Mouse (Mus musculus): ENCODE results near the gene Barx1. TPM values are rescaled to one million over a fixed set of nuclear protein-coding genes. Genes with fewer than 3 reads are reported as not detected.

Barx1 gene
- not detected for total RNA-seq (2021)
- long read RNA-seq, experiment 1, result 0 reads
- long read RNA-seq, experiment 2, result 0 reads

DNA sequence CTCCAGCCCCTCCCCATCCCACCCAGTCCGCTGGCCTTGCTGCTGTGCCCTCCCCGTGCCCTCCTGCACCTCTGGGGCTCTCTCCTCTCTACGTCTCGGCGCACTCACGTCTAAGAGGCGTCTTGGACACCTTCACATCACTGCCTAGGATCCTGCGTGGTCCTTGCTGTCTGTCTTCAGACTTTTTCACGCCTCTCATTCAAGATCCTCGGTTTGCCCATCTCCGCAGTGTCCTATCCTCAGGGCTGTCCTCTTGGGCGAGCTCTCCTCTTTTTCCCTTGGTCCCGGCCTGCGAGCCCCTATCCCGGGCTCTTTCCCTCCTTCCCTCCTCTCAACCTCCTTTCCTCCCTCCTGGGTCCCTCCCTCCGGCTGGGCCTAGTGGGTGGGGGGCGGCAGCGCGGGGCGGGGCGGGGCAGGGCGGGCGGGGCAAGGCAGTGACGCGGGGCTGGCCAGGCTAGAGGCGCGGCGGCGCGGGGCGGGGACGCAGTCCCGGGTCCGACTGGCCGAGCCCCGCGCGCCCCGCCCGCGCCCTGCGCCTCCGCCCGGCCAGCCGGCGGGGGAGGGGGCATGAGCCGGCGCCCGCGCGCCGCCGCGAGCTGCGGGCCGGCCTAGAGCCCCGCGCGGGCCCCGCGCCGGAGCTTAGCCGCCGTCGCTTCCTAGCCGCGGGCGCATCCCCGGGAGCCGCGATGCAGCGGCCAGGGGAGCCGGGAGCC lies at the start of gene Barx1:
Barx1 (plus strand) TSS at position 568 of the 713 bp plus-strand sequence.
- no peak for DNase-seq (ENCODE audit: low spot score in 2 of 2)

DNA sequence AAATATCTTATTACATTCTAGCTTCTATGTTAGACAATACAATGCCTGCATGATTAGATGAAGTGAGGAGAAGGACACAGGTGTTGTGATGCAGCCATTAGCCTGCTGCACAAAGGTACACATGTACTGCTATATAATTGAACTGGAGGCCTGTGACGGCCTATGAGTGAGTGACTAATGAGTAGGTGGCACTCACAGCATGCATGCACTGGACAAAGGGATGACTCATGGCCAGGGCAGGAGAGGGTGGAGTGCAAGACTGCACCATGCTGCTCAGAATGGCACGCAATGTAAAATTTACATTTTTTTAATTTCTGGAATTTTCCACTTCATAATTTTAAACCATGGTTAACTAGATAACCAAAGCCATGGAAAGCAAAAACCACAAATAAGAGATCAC lies 48.3 kb upstream of the Barx1 start:
- no peak for DNase-seq (ENCODE audit: low spot score in 2 of 2)

DNA sequence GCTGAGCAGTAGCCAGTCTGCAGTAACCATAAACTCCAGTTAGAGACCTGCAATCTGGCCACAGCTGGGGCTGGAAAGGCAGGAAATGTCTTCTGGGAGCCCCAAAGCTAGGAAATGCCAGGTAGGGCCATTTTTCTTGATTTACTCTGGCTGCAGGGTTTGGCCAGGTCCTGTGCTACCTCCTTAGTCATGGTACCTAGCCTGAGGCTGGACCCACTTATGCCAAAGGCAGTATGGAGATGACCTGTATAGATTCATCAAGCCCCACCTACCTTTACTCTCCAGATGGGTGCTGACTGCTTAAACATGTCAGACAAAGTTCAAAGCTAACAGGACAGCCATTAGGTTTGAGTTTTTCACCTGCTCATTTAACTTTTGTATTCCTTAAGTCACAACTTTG lies 45.0 kb upstream of the Barx1 start:
- DNase-seq (ENCODE audit: low spot score in 2 of 2), result no peak

DNA sequence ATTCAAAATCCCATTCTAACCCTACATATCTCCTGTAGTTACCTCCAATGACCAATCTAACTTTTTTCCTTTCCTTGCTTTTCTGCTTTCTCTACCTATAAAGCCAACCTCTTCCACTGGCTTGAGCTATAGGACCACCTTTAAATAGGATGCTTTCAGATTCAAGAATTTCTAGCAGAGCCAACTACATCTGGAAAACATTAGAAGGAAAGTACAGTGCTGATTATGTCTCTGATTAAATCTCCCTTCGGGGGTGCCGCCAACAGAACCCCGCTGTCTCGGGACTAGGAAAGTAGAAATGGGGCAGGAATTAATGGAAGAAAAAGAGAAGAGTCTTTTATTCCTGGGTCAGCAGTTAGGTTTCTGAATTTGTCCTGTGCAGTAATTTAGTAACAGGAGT lies 43.9 kb upstream of the Barx1 start:
- DNase-seq (ENCODE audit: low spot score in 2 of 2), result no peak

DNA sequence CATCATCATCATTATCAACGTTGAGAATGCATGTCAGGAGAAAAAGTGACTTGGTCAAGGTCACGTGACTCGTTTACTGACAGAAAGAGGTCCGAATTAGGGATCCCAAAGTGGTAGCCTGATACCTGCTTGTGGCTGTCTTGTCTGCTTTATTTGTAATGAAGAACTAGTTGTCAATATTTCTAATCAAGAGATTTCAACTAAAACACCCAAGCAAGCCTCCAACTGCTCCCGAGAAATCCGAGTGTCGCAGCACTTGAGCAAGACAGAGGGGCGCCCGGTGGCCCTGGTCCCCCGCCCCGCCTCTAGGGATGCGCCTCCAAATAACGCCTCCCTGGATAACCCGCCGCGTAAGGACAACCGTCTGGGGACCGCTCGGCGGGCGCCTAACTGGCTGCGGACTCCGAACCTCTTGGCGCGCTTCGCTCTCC lies 37.8 kb upstream of the Barx1 start:
- peak in 1 of 2 experiments; percentile 22 for DNase-seq (ENCODE audit: low spot score in 2 of 2)

DNA sequence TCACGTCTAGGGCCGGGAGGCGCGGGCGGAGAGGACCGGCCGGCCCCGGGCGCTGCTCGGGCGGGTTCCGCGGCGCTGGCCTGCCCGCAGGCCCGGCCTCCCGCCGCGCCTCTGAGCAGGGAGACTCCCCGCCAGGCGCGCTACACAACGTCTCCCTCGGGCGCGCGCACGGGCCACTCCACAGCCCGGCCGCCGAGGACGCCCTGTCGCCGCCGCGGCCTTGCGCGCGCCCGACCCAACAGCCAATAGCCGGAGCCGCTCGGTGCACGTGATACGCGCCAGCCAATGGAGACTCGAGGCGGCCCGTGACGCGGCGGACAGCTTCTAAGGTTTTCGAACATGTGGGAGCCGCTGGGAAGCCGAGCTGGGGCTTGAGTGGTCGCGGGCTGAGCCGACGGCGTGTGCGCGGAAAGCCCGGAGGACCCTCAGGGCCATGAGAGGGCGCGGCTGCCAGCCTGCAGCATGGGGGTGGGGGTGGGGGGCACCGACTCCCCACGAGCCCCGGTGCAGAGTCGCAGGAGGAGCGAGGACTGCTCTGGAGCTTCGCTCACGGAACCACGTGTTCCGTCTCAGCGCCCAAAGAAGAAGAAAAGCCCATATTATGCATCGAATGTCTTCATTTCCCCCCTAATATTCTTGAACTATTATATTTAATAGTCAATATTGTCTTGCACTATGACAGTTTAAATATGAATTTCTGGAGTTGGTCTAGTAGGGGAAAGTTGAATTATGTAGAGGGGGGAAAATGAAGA lies 37.2 kb upstream of the Barx1 start, which contains the start of gene Ptpdc1:
Ptpdc1 (minus strand) TSS at position 232 of the 752 bp plus-strand sequence.
- peak; percentile 96 to 97 for DNase-seq (ENCODE audit: low spot score in 2 of 2)

DNA sequence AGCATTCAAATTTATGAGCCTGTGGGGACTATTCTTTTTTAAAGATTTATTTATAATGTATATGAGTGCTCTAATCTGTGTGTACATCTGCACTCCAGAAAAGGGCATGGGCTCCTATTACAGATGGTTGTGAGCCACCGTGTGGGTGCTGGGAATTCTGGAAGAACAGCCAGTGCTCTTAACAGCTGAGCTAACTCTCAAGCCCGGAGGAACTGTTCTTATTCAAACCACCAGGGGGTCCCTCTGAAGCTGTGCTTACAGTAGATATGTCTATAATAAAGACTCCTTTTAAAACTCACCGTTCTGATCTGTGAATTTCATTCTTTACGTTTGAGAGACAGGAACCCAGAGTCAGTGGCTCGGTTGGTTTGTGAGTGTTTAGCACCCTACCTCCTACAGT lies 31.1 kb upstream of the Barx1 start:
- DNase-seq (ENCODE audit: low spot score in 2 of 2), result no peak

DNA sequence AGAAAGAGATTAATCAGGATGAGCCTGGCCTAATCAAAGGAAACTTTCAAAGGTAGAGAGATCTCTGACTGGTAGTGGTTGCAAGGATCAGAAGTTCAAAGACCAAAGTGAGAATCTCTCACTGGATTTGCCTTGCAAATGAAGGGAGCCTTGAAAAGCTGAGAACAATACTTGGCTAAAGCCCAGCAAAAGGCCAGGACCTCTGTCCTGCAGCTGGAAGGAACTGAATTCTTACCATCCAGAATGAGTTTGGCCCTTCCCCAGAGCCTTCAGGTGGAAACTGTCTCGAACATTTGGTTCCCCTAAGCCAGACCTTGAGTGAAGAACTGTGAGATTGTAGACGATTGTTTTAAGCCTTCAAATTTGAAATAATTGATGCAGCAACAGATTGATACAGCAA lies 25.1 kb upstream of the Barx1 start:
- DNase-seq (ENCODE audit: low spot score in 2 of 2), result no peak

DNA sequence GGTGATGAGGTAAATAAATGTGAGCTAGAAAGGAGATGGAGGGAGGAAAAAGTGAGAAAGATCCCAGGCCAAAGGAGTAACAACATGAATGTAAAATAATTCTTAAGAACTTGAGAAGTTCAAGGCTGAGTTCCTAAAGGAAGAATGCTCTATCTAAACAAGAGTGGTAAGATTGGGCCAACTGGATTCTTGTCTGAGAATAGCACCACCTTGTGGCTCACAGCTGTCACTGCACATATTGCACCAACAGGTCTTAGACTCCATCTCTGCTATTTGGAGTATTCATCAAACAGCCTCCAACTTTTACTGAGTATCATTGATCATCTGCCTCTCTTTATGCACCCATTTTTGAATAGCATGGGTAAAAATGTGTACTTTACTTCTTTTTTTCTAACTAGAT lies 23.2 kb upstream of the Barx1 start:
- DNase-seq (ENCODE audit: low spot score in 2 of 2), result peak in 1 of 2 experiments; percentile 79

DNA sequence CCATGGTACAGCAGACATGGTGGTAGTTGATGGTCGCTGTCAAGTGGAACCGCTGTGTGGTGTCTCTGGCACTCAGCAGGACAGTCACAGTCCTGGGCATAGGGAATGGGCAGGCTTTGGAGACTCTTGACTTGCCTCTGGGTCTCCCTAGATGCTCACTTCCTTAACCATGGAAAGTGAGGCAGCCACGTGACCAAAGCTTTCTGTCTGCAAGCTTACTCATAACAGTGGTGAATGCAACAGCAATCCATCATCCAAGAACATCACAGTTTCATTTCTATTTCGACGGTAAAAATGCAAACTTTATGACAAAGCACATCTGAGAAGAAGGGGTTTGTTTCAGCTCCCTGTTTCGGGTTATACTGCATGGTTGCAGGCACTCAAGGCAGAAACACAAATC lies 19.7 kb upstream of the Barx1 start:
- no peak for DNase-seq (ENCODE audit: low spot score in 2 of 2)

DNA sequence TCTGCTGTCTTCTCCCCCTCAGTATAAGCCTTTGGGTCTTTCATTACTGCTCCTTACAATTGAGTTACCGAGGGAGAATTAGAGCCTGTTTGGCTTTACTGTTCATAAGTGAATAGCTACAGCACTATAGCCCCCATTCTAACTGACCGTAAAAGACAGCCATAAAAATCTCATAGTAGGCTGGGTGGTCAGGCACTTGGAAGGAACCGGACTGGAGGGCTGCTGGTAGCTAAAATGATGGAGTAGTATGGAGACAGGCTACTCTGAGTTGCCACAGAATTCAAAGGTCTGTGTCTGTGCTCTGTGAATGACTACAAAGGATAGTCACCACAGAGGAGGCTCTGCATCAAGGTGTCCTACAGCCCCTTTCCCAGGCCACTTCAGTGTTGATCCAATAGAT lies 18.8 kb upstream of the Barx1 start:
- no peak for DNase-seq (ENCODE audit: low spot score in 2 of 2)

DNA sequence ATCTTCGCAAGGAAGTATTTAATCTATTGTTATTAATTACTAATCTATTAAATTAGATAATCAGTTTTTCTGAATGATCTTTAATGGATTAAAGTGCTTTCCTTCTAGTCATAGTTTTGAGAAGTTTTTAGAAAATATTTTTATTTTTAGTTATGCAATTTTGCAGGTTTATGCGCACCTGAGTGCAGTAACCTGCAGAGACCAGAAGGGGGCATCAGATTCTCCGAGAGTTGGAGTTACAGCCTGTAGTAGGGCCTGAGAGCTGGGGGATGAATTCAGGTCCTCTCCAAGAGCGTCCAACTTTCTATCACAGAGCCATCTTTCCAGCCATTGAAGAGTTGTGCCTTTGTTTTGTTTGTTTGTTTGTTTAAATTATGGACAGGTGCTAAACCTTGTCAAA lies 16.1 kb upstream of the Barx1 start:
- DNase-seq (ENCODE audit: low spot score in 2 of 2), result no peak

DNA sequence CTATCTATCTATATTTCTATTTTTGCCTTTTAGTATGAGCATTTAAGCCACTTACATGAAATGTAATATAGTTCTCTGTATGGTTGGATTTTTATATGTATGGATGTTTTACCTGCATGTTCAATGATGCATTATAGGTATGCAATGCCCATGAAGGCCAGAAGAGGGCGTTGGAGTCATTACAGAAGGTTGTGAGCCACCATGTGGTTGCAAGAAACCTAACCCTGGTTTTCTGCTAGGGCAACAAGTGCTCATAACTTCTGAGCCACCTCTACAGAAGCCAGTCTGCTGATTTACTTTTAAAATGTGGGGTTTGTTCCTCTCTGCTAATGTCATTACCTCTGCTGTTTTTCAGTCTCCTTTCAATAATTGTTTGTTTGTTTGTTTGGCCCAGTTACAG lies 12.2 kb upstream of the Barx1 start:
- DNase-seq (ENCODE audit: low spot score in 2 of 2), result no peak

DNA sequence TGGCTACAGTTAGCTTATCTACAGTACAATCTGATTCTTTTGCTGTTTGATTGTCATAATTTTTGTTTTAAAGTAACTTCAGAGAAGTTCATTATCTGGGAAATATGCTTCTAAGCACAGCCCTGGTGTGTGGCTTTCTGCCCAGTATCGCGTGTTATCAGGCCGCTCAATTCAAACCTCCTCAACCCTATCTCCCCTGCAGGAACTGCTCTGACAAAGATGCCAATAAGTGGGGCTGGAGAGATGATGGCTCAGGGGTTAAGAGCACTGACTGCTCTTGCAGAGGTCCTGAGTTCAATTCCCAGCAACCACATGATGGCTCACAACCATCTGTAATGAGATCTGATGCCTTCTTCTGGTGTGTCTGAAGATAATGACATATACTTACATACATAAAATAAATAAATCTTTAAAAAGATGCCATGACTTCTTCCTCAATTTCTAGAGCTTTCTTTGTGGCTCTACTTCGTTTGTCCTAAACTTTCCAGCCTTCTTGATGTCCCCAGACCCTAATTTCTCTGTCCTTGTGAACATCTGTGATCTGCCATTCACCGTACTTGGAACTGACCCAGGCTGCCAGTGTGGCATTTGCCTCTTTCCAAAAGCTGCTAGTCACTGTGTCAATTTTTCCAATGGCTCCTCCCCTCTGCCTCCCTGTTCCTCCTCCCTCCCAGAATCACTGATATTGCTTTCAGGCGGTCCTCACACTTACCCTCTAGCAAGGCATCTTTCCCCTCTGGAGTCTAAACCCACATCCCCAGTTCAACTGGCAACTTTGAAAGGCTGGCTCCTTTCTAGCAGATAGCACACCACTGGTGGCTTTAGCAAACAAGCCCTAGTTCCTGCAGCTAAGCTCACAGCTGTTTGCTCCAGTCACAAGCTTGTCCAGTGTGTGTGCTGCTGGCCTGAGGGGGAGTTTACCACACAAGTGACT lies 11.4 kb upstream of the Barx1 start:
- no peak for DNase-seq (ENCODE audit: low spot score in 2 of 2)

DNA sequence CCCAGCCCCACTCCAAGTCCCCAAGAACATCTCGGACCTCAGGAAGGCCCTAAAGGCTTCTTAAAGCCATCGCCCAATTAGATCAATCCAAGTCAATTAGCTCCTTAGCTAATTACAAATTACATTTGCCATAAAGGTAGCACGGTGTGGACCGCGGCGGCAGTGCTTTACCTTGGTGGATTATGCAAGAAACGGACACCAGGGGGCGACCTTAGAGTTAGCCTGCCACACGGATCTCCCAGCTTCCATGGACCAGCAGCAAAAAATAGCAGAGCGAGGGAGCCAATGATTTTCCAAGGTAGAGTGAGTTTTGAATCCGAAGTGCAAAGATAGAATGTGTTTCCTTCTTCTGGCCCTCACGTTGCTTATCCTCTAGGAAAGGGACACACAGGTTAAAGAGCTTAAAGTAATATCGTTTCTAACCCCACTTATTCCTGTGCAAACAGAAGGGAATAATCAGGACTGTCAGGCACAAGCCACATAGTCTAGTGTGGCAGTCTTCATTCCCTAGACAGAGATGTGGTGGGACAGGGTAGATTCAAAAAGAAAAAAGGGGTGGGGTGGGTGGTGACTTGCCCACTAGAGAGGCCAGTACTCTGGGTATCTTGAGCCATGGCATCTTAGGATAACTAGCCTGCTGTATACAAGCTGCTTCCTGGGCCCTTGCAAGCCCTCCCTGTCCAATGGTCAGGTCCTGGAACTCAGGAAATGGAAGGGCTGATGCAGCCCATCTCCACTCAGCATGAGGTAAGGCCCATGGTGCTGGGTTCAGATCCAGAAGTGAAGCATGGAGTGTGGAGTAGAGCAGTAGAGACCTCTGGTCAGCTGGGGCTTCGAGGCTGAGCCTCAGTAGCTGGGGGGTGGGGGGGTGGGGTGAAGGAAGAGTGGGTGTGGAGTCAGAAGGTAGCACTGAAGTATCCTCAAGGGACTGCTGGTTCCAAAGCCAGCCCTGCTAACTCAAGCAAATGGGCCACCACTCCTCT lies 8.7 kb upstream of the Barx1 start:
- DNase-seq (ENCODE audit: low spot score in 2 of 2), result peak in 1 of 2 experiments; percentile 72

DNA sequence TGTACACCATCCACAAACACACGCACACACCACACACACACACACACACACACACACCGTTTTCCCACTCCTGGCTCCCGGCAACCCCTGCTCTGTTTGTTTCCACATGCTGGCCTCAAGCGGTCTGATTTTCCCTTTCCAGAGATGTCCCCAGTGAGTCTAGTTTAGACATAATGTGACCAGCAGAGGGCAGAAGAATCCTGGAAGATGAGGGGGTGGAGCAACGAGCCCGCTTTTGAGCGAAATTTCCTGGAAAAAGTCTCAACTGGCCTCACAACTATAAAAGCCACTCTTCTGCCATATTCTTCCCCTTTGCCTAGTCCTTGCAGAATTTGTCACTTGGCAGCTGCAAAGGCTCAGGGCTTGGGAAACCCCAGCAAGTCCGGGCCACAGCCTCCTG lies 7.2 kb upstream of the Barx1 start:
- DNase-seq (ENCODE audit: low spot score in 2 of 2), result peak; percentile 56 to 77

DNA sequence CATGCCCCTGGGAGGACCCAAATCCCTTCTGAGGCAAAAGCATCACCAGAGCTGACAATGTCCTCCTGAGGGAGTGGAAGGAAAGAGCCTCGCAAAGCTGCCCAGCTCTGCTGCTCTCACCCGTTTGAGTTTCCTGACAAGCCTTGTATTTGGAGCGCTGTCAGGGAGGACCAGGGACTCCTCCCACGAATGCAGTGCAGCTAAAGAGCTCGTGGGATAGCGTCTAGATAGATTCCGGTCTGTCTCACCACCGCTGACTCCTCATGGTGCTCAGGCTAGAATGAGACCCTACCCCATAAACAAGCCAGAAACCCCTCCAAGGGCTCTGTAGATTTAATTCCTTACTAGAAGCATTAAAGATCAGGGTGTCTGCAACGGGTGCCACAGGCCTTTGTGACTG lies 5.0 kb upstream of the Barx1 start:
- no peak for DNase-seq (ENCODE audit: low spot score in 2 of 2)

DNA sequence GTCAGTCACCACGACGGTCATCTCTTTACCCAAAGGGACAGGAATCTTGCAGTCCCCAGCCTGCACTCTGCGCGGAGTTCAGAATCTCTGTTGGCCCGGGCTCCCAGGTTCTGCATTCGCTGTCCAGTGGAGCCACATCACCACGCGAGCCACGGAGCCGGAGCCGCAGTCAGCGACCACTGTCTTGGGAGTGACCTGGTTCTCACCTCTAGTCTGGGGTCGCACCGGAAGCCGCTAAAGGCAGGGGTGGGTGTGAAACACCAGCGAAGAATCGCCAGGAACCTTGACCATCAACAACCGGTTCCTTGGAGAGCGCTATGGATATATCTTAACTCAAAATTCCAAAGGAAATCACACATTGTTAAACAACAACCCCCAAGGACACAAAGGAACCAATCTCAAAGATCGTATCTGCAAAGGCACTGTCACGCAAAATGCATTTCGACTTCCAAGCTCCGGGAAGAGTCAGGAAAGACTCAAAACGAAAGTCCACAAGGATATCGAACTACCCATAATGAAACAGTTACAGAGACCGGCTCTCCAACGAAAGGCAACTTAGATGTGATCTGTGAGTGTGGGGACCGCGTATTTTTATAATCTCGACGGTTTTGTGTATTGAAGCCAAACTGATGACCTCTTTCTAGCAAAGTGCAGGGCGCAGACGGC lies 4.1 kb upstream of the Barx1 start:
- no peak for DNase-seq (ENCODE audit: low spot score in 2 of 2)

All from layer of hippocampus, postnatal 14 days (tissue).